In genomic region chr11:49202071-49202470, GRCm38 (mm10) we compare ENCODE assay signal across 8 mouse cellular contexts. TPM values are rescaled to one million over a fixed set of nuclear protein-coding genes. Genes with fewer than 3 reads are reported as not detected.
DNase-seq lines count a peak whose midpoint lies in the region; ATAC-seq and TF ChIP-seq lines count a peak whose summit lies in the region.

No protein-coding gene starts in this region.

- H3K36me3 ChIP-seq in hindbrain, embryonic 15.5 days = 0 out of 2 replicates have a peak, but pooled peaks cover 2% of the 10 kb centered on the region
- H3K36me3 ChIP-seq in midbrain, embryonic 16.5 days (ENCODE audit: control insufficient read depth, insufficient read depth, low read length) = no peaks in the 10 kb centered on the region

- peak overlapping the region; percentile 98; the same call in 1 of the 2 replicates for H3K27ac ChIP-seq in layer of hippocampus, adult 2 months
- no peak overlapping the region for H3K27ac ChIP-seq in hindbrain, embryonic 15.5 days (replicated peaks)
- no peak overlapping the region for H3K27ac ChIP-seq in midbrain, embryonic 16.5 days (ENCODE audit: low read length)

- peaks cover 22% of the 10 kb centered on the region for H3K4me1 ChIP-seq in hindbrain, embryonic 15.5 days (replicated peaks)
- peaks cover 19% of the 10 kb centered on the region for H3K4me1 ChIP-seq in midbrain, embryonic 16.5 days (ENCODE audit: control insufficient read depth, insufficient read depth, low read length)

- peak overlapping the region; percentile 64; the same call in 1 of the 2 replicates for H3K4me3 ChIP-seq in layer of hippocampus, adult 2 months
- peak overlapping the region; percentile 97 for H3K4me3 ChIP-seq in hindbrain, embryonic 15.5 days
- peak overlapping the region; percentile 98; the same call in 1 of the 2 replicates for H3K4me3 ChIP-seq in midbrain, embryonic 16.5 days (ENCODE audit: low read depth, low read length)

- TF ChIP-seq CTCF in layer of hippocampus, adult 2 months (conservative IDR thresholded peaks at IDR 0.05) = no peak

- WGBS in hindbrain, embryonic 15.5 days = 69% methylated on average over 2 of the region's 2 CpGs
- WGBS in midbrain, embryonic 16.5 days = 71% methylated on average over 2 of the region's 2 CpGs

- no peaks in the 10 kb centered on the region for H3K9me3 ChIP-seq in hindbrain, embryonic 15.5 days
- no peaks in the 10 kb centered on the region for H3K9me3 ChIP-seq in midbrain, embryonic 16.5 days (replicated peaks; ENCODE audit: control insufficient read depth, low read length, poor library complexity, severe bottlenecking)

- DNase-seq in layer of hippocampus, adult 2 months (ENCODE audit: low spot score in 2 of 2) = no peak
- no peak for DNase-seq in layer of hippocampus, adult 8-10 months (ENCODE audit: low spot score in 2 of 2)
- peak; percentile 11 for DNase-seq in c-Kit-negative CD71-positive TER-119-positive erythroid progenitor cells, embryonic 14.5 days (ENCODE audit: low read depth, low spot score)
- no peak for DNase-seq in right cerebral cortex, adult 18-20 months
- DNase-seq in embryo, embryonic 10 days (ENCODE audit: low spot score) = no peak
- DNase-seq in cerebellum, adult 18-20 months = no peak

- ATAC-seq in hindbrain, embryonic 15.5 days (ENCODE audit: low FRiP score, low read depth) = no peak
- no peak for ATAC-seq in midbrain, embryonic 16.5 days

- H3K9ac ChIP-seq in hindbrain, embryonic 15.5 days = peak overlapping the region; percentile 100; the same call in 1 of the 2 replicates
- H3K9ac ChIP-seq in midbrain, embryonic 16.5 days (ENCODE audit: low read depth, low read length) = peak overlapping the region; percentile 98; the same call in 1 of the 2 replicates

- H3K4me2 ChIP-seq in hindbrain, embryonic 15.5 days = peak overlapping the region; percentile 89
- peak overlapping the region; percentile 89 for H3K4me2 ChIP-seq in midbrain, embryonic 16.5 days (ENCODE audit: low read length)

- no peaks in the 10 kb centered on the region for H3K27me3 ChIP-seq in hindbrain, embryonic 15.5 days
- no peaks in the 10 kb centered on the region for H3K27me3 ChIP-seq in midbrain, embryonic 16.5 days (ENCODE audit: control insufficient read depth, insufficient read depth, low read depth, low read length)

RNA-seq across cellular contexts. Expression of gene Zfp62, which starts 1.0 kb away (rescaled TPM):
- 10 to 100 TPM; 46.7 to 51.2 TPM for total RNA-seq in layer of hippocampus, adult 2 months (2021)
- total RNA-seq in layer of hippocampus, adult 8-10 months (2022) = 10 to 100 TPM; 42.5 to 60.7 (median 52.8) TPM
- polyA plus RNA-seq in hindbrain, embryonic 15.5 days (2015; fragmentation: Nextera tagmentation; extraction: Ambion mirVana) = 38.0 and 40.7 TPM in 2 replicates
- 38.6 and 43.4 TPM in 2 replicates for polyA plus RNA-seq in midbrain, embryonic 16.5 days (2015; fragmentation: Nextera tagmentation; extraction: Ambion mirVana)

RNA-seq across cellular contexts. Expression of gene Btnl9, which starts 15.1 kb away (rescaled TPM):
- not detected for total RNA-seq in layer of hippocampus, adult 2 months (2021)
- total RNA-seq in layer of hippocampus, adult 8-10 months (2022) = not detected
- 0.22 TPM in 1 of 2 replicates, not detected in the other for polyA plus RNA-seq in hindbrain, embryonic 15.5 days (2015; fragmentation: Nextera tagmentation; extraction: Ambion mirVana)
- 0.10 and 0.39 TPM in 2 replicates for polyA plus RNA-seq in midbrain, embryonic 16.5 days (2015; fragmentation: Nextera tagmentation; extraction: Ambion mirVana)

RNA-seq across cellular contexts. Expression of gene Mgat1, which starts 41.9 kb away (rescaled TPM):
- total RNA-seq in layer of hippocampus, adult 2 months (2021) = 10 to 100 TPM; 62.1 to 64.3 TPM
- 10 to 100 TPM; 56.4 to 63.2 (median 59.5) TPM for total RNA-seq in layer of hippocampus, adult 8-10 months (2022)
- polyA plus RNA-seq in hindbrain, embryonic 15.5 days (2015; fragmentation: Nextera tagmentation; extraction: Ambion mirVana) = 34.7 and 36.2 TPM in 2 replicates
- 33.5 and 34.3 TPM in 2 replicates for polyA plus RNA-seq in midbrain, embryonic 16.5 days (2015; fragmentation: Nextera tagmentation; extraction: Ambion mirVana)

RNA-seq across cellular contexts. Expression of gene Olfr1394, which starts 47.9 kb away (rescaled TPM):
- not detected for total RNA-seq in layer of hippocampus, adult 2 months (2021)
- not detected for total RNA-seq in layer of hippocampus, adult 8-10 months (2022)
- not detected in 2 replicates for polyA plus RNA-seq in hindbrain, embryonic 15.5 days (2015; fragmentation: Nextera tagmentation; extraction: Ambion mirVana)
- polyA plus RNA-seq in midbrain, embryonic 16.5 days (2015; fragmentation: Nextera tagmentation; extraction: Ambion mirVana) = not detected in 2 replicates

RNA-seq across cellular contexts. Expression of gene Olfr1395, which starts 60.0 kb away (rescaled TPM):
- not detected for total RNA-seq in layer of hippocampus, adult 2 months (2021)
- not detected for total RNA-seq in layer of hippocampus, adult 8-10 months (2022)
- polyA plus RNA-seq in hindbrain, embryonic 15.5 days (2015; fragmentation: Nextera tagmentation; extraction: Ambion mirVana) = not detected in 2 replicates
- polyA plus RNA-seq in midbrain, embryonic 16.5 days (2015; fragmentation: Nextera tagmentation; extraction: Ambion mirVana) = not detected in 2 replicates
